Mouse (Mus musculus): ENCODE measurements around the gene Dffb. TPM values are rescaled to one million over a fixed set of nuclear protein-coding genes. Genes with fewer than 3 reads are reported as not detected.

The Dffb gene
- polyA plus RNA-seq (2015; fragmentation: Nextera tagmentation; extraction: Ambion mirVana), result 11.8 and 12.8 TPM in 2 replicates

GRCm38 (mm10) chr4:153974431-153975291 lies at the start of gene Dffb, which contains the start of gene Cep104:
Gene Dffb, minus strand, starts transcription at chr4:153975126.
Gene Cep104, plus strand, starts transcription at chr4:153975194.
- peak within 1 kb of the TSS; percentile 96 for H3K4me2 ChIP-seq (replicated peaks)
- H3K9me3 ChIP-seq, result no peaks in the 10 kb centered on the region
- peak within 1 kb of the TSS; percentile 76 for H3K27ac ChIP-seq (replicated peaks)
- H3K4me1 ChIP-seq, result peaks cover 39% of the 10 kb centered on the region
- H3K36me3 ChIP-seq, result peaks cover 21% of the 10 kb centered on the region
- H3K4me3 ChIP-seq, result peak within 1 kb of the TSS; percentile 100
- WGBS, result 1% methylated on average over 68 of the region's 68 CpGs
- ATAC-seq (replicated peaks), result peak; percentile 98
- no peaks in the 10 kb centered on the region for H3K27me3 ChIP-seq
- H3K9ac ChIP-seq (replicated peaks), result peak within 1 kb of the TSS; percentile 97

- 28% methylated on average over 8 of the region's 8 CpGs for WGBS
- H3K9ac ChIP-seq (replicated peaks), result no peak overlapping the region
- H3K4me2 ChIP-seq (replicated peaks), result no peak overlapping the region
- no peak overlapping the region for H3K4me3 ChIP-seq
- H3K4me1 ChIP-seq, result peaks cover 11% of the 10 kb centered on the region
- peaks cover 18% of the 10 kb centered on the region; the same call in 1 of the 2 replicates for H3K27me3 ChIP-seq
- no peak overlapping the region for H3K27ac ChIP-seq (replicated peaks)
- H3K36me3 ChIP-seq, result peaks cover 34% of the 10 kb centered on the region
- ATAC-seq (replicated peaks), result no peak
- H3K9me3 ChIP-seq, result no peaks in the 10 kb centered on the region
Measured at GRCm38 (mm10) chr4:154023754-154024601, 49.1 kb upstream of the Dffb start.

- WGBS, result 14% methylated on average over 4 of the region's 4 CpGs
- H3K4me2 ChIP-seq (replicated peaks), result no peak overlapping the region
- no peak overlapping the region for H3K27ac ChIP-seq (replicated peaks)
- peak; percentile 20; the same call in 1 of the 2 replicates for ATAC-seq (replicated peaks)
- no peaks in the 10 kb centered on the region for H3K9me3 ChIP-seq
- peaks cover 45% of the 10 kb centered on the region for H3K36me3 ChIP-seq
- H3K27me3 ChIP-seq, result peaks cover 18% of the 10 kb centered on the region; the same call in 1 of the 2 replicates
- H3K4me3 ChIP-seq, result no peak overlapping the region
- peaks cover 11% of the 10 kb centered on the region for H3K4me1 ChIP-seq
- no peak overlapping the region for H3K9ac ChIP-seq (replicated peaks)
Measured at GRCm38 (mm10) chr4:154022844-154023243, 47.9 kb upstream of the Dffb start.

GRCm38 (mm10) chr4:154022407-154022806 lies 47.5 kb upstream of the Dffb start:
- 0 out of 2 replicates have a peak, but pooled peaks have one; percentile 5 for ATAC-seq (replicated peaks)
- peaks cover 11% of the 10 kb centered on the region for H3K4me1 ChIP-seq
- peaks cover 47% of the 10 kb centered on the region for H3K36me3 ChIP-seq
- no peak overlapping the region for H3K4me2 ChIP-seq (replicated peaks)
- no peak overlapping the region for H3K27ac ChIP-seq (replicated peaks)
- H3K27me3 ChIP-seq, result peaks cover 18% of the 10 kb centered on the region; the same call in 1 of the 2 replicates
- 77% methylated on average over 4 of the region's 4 CpGs for WGBS
- H3K4me3 ChIP-seq, result no peak overlapping the region
- H3K9ac ChIP-seq (replicated peaks), result no peak overlapping the region
- H3K9me3 ChIP-seq, result no peaks in the 10 kb centered on the region

GRCm38 (mm10) chr4:154021432-154021831 lies 46.5 kb upstream of the Dffb start:
- peaks cover 56% of the 10 kb centered on the region for H3K36me3 ChIP-seq
- peaks cover 9% of the 10 kb centered on the region; the same call in 1 of the 2 replicates for H3K27me3 ChIP-seq
- WGBS, result 92% methylated on average over 9 of the region's 9 CpGs
- no peak overlapping the region for H3K4me2 ChIP-seq (replicated peaks)
- peaks cover 11% of the 10 kb centered on the region for H3K4me1 ChIP-seq
- no peak overlapping the region for H3K9ac ChIP-seq (replicated peaks)
- ATAC-seq (replicated peaks), result no peak
- H3K4me3 ChIP-seq, result no peak overlapping the region
- no peak overlapping the region for H3K27ac ChIP-seq (replicated peaks)
- H3K9me3 ChIP-seq, result no peaks in the 10 kb centered on the region

- no peak overlapping the region for H3K4me3 ChIP-seq
- no peaks in the 10 kb centered on the region for H3K27me3 ChIP-seq
- H3K27ac ChIP-seq (replicated peaks), result no peak overlapping the region
- peaks cover 64% of the 10 kb centered on the region for H3K36me3 ChIP-seq
- no peak overlapping the region for H3K9ac ChIP-seq (replicated peaks)
- no peak for ATAC-seq (replicated peaks)
- no peak overlapping the region for H3K4me2 ChIP-seq (replicated peaks)
- no peaks in the 10 kb centered on the region for H3K4me1 ChIP-seq
- H3K9me3 ChIP-seq, result no peaks in the 10 kb centered on the region
- WGBS, result 75% methylated on average over 7 of the region's 7 CpGs
Measured at GRCm38 (mm10) chr4:154019571-154019970, 44.6 kb upstream of the Dffb start.

GRCm38 (mm10) chr4:154015476-154015875 lies 40.5 kb upstream of the Dffb start:
- Histone ChIP-seq H3K27ac (replicated peaks) (no peak overlapping the region), H3K9ac (replicated peaks) (no peak overlapping the region), H3K4me3 (no peak overlapping the region), H3K27me3 (no peaks in the 10 kb centered on the region), H3K9me3 (no peaks in the 10 kb centered on the region), H3K36me3 (peaks cover 45% of the 10 kb centered on the region), H3K4me2 (replicated peaks) (no peak overlapping the region), H3K4me1 (peaks cover 25% of the 10 kb centered on the region)
- no peak for ATAC-seq (replicated peaks)
- 91% methylated on average over 11 of the region's 11 CpGs for WGBS

- Histone ChIP-seq H3K9me3 (no peaks in the 10 kb centered on the region), H3K4me3 (peak overlapping the region; percentile 76), H3K36me3 (peaks cover 16% of the 10 kb centered on the region), H3K9ac (replicated peaks) (peak overlapping the region; percentile 73), H3K4me1 (peaks cover 25% of the 10 kb centered on the region), H3K4me2 (replicated peaks) (peak overlapping the region; percentile 97), H3K27ac (replicated peaks) (no peak overlapping the region), H3K27me3 (no peaks in the 10 kb centered on the region)
- peak; percentile 20 for ATAC-seq (replicated peaks)
- 2% methylated on average over 55 of the region's 55 CpGs for WGBS
Measured at GRCm38 (mm10) chr4:154012132-154012882, 37.4 kb upstream of the Dffb start.

GRCm38 (mm10) chr4:154011646-154012089 lies 36.7 kb upstream of the Dffb start, which contains the start of gene Lrrc47:
Gene Lrrc47, plus strand, starts transcription at chr4:154011731.
- ATAC-seq (replicated peaks), result peak; percentile 96
- Histone ChIP-seq H3K36me3 (peaks cover 14% of the 10 kb centered on the region), H3K9me3 (no peaks in the 10 kb centered on the region), H3K9ac (replicated peaks) (peak within 1 kb of the TSS; percentile 73), H3K4me3 (peak within 1 kb of the TSS; percentile 76), H3K27me3 (no peaks in the 10 kb centered on the region), H3K4me2 (replicated peaks) (peak within 1 kb of the TSS; percentile 97), H3K4me1 (peaks cover 25% of the 10 kb centered on the region), H3K27ac (replicated peaks) (peak within 1 kb of the TSS; percentile 53)
- under 1% methylated on average over 44 of the region's 59 CpGs for WGBS

- H3K4me2 ChIP-seq (replicated peaks), result peak overlapping the region; percentile 97
- peak overlapping the region; percentile 73 for H3K9ac ChIP-seq (replicated peaks)
- WGBS, result 26% methylated on average over 13 of the region's 13 CpGs
- peak overlapping the region; percentile 76 for H3K4me3 ChIP-seq
- peaks cover 15% of the 10 kb centered on the region for H3K36me3 ChIP-seq
- peak overlapping the region; percentile 53 for H3K27ac ChIP-seq (replicated peaks)
- peak; percentile 69; the same call in 1 of the 2 replicates for ATAC-seq (replicated peaks)
- H3K4me1 ChIP-seq, result peaks cover 25% of the 10 kb centered on the region
- no peaks in the 10 kb centered on the region for H3K27me3 ChIP-seq
- H3K9me3 ChIP-seq, result no peaks in the 10 kb centered on the region
Measured at GRCm38 (mm10) chr4:154010907-154011645, 36.1 kb upstream of the Dffb start.

- H3K27me3 ChIP-seq, result no peaks in the 10 kb centered on the region
- peaks cover 12% of the 10 kb centered on the region for H3K4me1 ChIP-seq
- H3K9me3 ChIP-seq, result no peaks in the 10 kb centered on the region
- no peak overlapping the region for H3K4me2 ChIP-seq (replicated peaks)
- ATAC-seq (replicated peaks), result no peak
- no peak overlapping the region for H3K4me3 ChIP-seq
- no peak overlapping the region for H3K9ac ChIP-seq (replicated peaks)
- H3K36me3 ChIP-seq, result peaks cover 26% of the 10 kb centered on the region
- no peak overlapping the region for H3K27ac ChIP-seq (replicated peaks)
- 82% methylated on average over 4 of the region's 4 CpGs for WGBS
Measured at GRCm38 (mm10) chr4:154007759-154008158, 32.8 kb upstream of the Dffb start.

All from forebrain, embryonic 15.5 days (tissue).